24 mouse cellular contexts compared by ENCODE assay signal in genomic region chr4:47420191-47420590, GRCm38 (mm10).
"Had no signal": no experiment of that assay in that cellular context is flagged by ENCODE, and none has a peak within 500 bp of the region (broad histone marks: within the 10 kb centered on the region; RNA-seq: fewer than 3 reads in every experiment).

No protein-coding gene starts in this region.

- H3K27me3 ChIP-seq: hindbrain, embryonic 12.5 days; intestine, embryonic 15.5 days; limb, embryonic 15.5 days; liver, embryonic 12.5 days had no signal

- H3K36me3 ChIP-seq: hindbrain, embryonic 10.5 days; hindbrain, embryonic 12.5 days; intestine, embryonic 15.5 days; limb, embryonic 15.5 days; liver, embryonic 12.5 days had no signal

- H3K27ac ChIP-seq: gastrocnemius, adult 2 months; heart, adult 2 months; hindbrain, embryonic 10.5 days; hindbrain, embryonic 12.5 days; hindbrain, embryonic 14.5 days; intestine, embryonic 15.5 days; limb, embryonic 13.5 days; limb, embryonic 15.5 days; liver, embryonic 12.5 days; liver, embryonic 14.5 days had no signal

- H3K4me2 ChIP-seq: heart, embryonic 11.5 days; hindbrain, embryonic 12.5 days; hindbrain, embryonic 14.5 days; intestine, embryonic 15.5 days; limb, embryonic 13.5 days; limb, embryonic 15.5 days; liver, embryonic 12.5 days had no signal

- ATAC-seq: hindbrain, embryonic 16.5 days; inflammation-experienced regulatory T-cells, adult 6 months; intestine, embryonic 15.5 days; intestine, postnatal 0 days; liver, embryonic 12.5 days had no signal

- H3K4me1 ChIP-seq: intestine, embryonic 15.5 days had no signal

- H3K9me3 ChIP-seq: hindbrain, embryonic 10.5 days; hindbrain, embryonic 12.5 days; intestine, embryonic 15.5 days; limb, embryonic 13.5 days; limb, embryonic 15.5 days; liver, embryonic 12.5 days had no signal

- H3K4me3 ChIP-seq: gastrocnemius, adult 2 months; heart, adult 2 months; hindbrain, embryonic 10.5 days; hindbrain, embryonic 12.5 days; intestine, embryonic 15.5 days; limb, embryonic 13.5 days; limb, embryonic 15.5 days; liver, embryonic 12.5 days had no signal

- H3K9ac ChIP-seq: hindbrain, embryonic 12.5 days; hindbrain, embryonic 14.5 days; intestine, embryonic 15.5 days; limb, embryonic 13.5 days; limb, embryonic 15.5 days; liver, embryonic 12.5 days; liver, embryonic 14.5 days had no signal

- DNase-seq: gastrocnemius, adult 2 months; gastrocnemius, postnatal 10 days; gastrocnemius, postnatal 25 days; heart, adult 2 months; heart, postnatal 4 days; kidney, adult 18-20 months; kidney, adult 8-10 months; kidney, postnatal 10 days; kidney, postnatal 25 days; layer of hippocampus, adult 9-11 months; layer of hippocampus, postnatal 36 days; lung, adult 18-20 months had no signal
